Mouse (Mus musculus) embryonic facial prominence, embryonic 14.5 days (tissue): Measurements from ENCODE around the gene Mmp24. TPM values are rescaled to one million over a fixed set of nuclear protein-coding genes. Genes with fewer than 3 reads are reported as not detected.

ENCODE experiments used
- polyA plus RNA-seq: library from polyadenylated mRNA; unstranded; fragments of >200 nt; fragmentation: Nextera tagmentation; extraction: Ambion mirVana; gene quantifications from 2 replicates; pipeline ENCODE4 v1.2.1, GENCODE M21; 2014

The Mmp24 gene
- polyA plus RNA-seq, 1 experiment from 2014 or later = 0.51 TPM

Other genes with a start within 250 kb of the Mmp24 start
- gene Gss, start 182.5 kb upstream of the Mmp24 start, polyA plus RNA-seq = 27.1 and 27.6 TPM in 2 replicates
- gene Myh7b, start 164.1 kb upstream of the Mmp24 start, polyA plus RNA-seq = 4.6 and 5.3 TPM in 2 replicates
- 131 and 147 TPM in 2 replicates for gene Trpc4ap, start 83.0 kb upstream of the Mmp24 start, polyA plus RNA-seq
- 34.0 and 35.2 TPM in 2 replicates for gene Edem2, start 45.9 kb upstream of the Mmp24 start, polyA plus RNA-seq
- gene Gm17581, start 39.5 kb upstream of the Mmp24 start, polyA plus RNA-seq = not detected in 2 replicates
- 8.1 and 9.1 TPM in 2 replicates for gene Procr, start 24.2 kb upstream of the Mmp24 start, polyA plus RNA-seq
- gene BC029722, start 44.1 kb downstream of the Mmp24 start, polyA plus RNA-seq = 10.8 and 12.2 TPM in 2 replicates
- 151 and 162 TPM in 2 replicates for gene Eif6, start 51.6 kb downstream of the Mmp24 start, polyA plus RNA-seq
- gene Fam83c, start 59.5 kb downstream of the Mmp24 start, polyA plus RNA-seq = 0.74 and 1.1 TPM in 2 replicates
- 58.3 and 65.9 TPM in 2 replicates for gene Uqcc1, start 155.0 kb downstream of the Mmp24 start, polyA plus RNA-seq
- gene Gm15557, start 165.4 kb downstream of the Mmp24 start, polyA plus RNA-seq = not detected in 2 replicates
- 3.3 and 3.8 TPM in 2 replicates for gene Gdf5, start 170.0 kb downstream of the Mmp24 start, polyA plus RNA-seq
- gene Cep250, start 181.1 kb downstream of the Mmp24 start, polyA plus RNA-seq = 17.6 TPM in 2 replicates
- gene 6430550D23Rik, start 232.6 kb downstream of the Mmp24 start, polyA plus RNA-seq = 0.90 and 1.4 TPM in 2 replicates
- 235 and 269 TPM in 2 replicates for gene Ergic3, start 232.7 kb downstream of the Mmp24 start, polyA plus RNA-seq